Mouse (Mus musculus): Measurements from ENCODE around the gene Taok1.
A peak's percentile ranks its signal among the peaks of the same experiment; 100 is the strongest.

Taok1 gene

GRCm38 (mm10) chr11:77492311-77492871 lies 115.2 kb downstream of the Taok1 start:
- DNase-seq (ENCODE audit: low read depth, low spot score), result no peak

GRCm38 (mm10) chr11:77491502-77492291 lies 115.9 kb downstream of the Taok1 start:
- DNase-seq (ENCODE audit: low read depth, low spot score), result no peak

- peak; percentile 94 for DNase-seq (ENCODE audit: low read depth, low spot score)
Observed at GRCm38 (mm10) chr11:77491123-77491501, 116.5 kb downstream of the Taok1 start.

GRCm38 (mm10) chr11:77490451-77490850 lies 117.2 kb downstream of the Taok1 start:
- DNase-seq (ENCODE audit: low read depth, low spot score), result no peak

- DNase-seq (ENCODE audit: low read depth, low spot score), result peak; percentile 79
Observed at GRCm38 (mm10) chr11:77489591-77490235, 117.9 kb downstream of the Taok1 start, which contains the start of gene Ankrd13b. Gene Ankrd13b, minus strand, starts transcription at chr11:77489678.

GRCm38 (mm10) chr11:77488771-77489581 lies 118.6 kb downstream of the Taok1 start:
- peak; percentile 55 for DNase-seq (ENCODE audit: low read depth, low spot score)

GRCm38 (mm10) chr11:77486798-77487197 lies 120.8 kb downstream of the Taok1 start:
- DNase-seq (ENCODE audit: low read depth, low spot score), result no peak

- no peak for DNase-seq (ENCODE audit: low read depth, low spot score)
Observed at GRCm38 (mm10) chr11:77485229-77485628, 122.4 kb downstream of the Taok1 start.

- DNase-seq (ENCODE audit: low read depth, low spot score), result peak; percentile 44
Observed at GRCm38 (mm10) chr11:77483510-77484255, 123.9 kb downstream of the Taok1 start.

- no peak for DNase-seq (ENCODE audit: low read depth, low spot score)
Observed at GRCm38 (mm10) chr11:77483043-77483442, 124.6 kb downstream of the Taok1 start.
